Mouse (Mus musculus): ENCODE results near the gene Ercc1. TPM values are rescaled to one million over a fixed set of nuclear protein-coding genes. Genes with fewer than 3 reads are reported as not detected.
A peak's percentile ranks its signal among the peaks of the same experiment; 100 is the strongest.

Gene Ercc1
- polyA plus RNA-seq, 1 experiment from 2014 or later, result 14.0 TPM

GRCm38 (mm10) chr7:19341250-19341649 is 3.3 kb upstream of the Ercc1 start:
- no peak overlapping the region for H3K9ac ChIP-seq
- peaks cover 50% of the 10 kb centered on the region for H3K4me1 ChIP-seq (replicated peaks)
- no peak for ATAC-seq (ENCODE audit: insufficient read depth)
- H3K27ac ChIP-seq (replicated peaks), result no peak overlapping the region
- H3K27me3 ChIP-seq, result peaks cover 72% of the 10 kb centered on the region
- H3K4me2 ChIP-seq, result no peak overlapping the region
- no peaks in the 10 kb centered on the region for H3K9me3 ChIP-seq (replicated peaks)
- 21% methylated on average over 10 of the region's 10 CpGs for WGBS (ENCODE audit: insufficient replicate concordance)
- H3K4me3 ChIP-seq (replicated peaks), result no peak overlapping the region
- H3K36me3 ChIP-seq (replicated peaks), result no peaks in the 10 kb centered on the region

DNA sequence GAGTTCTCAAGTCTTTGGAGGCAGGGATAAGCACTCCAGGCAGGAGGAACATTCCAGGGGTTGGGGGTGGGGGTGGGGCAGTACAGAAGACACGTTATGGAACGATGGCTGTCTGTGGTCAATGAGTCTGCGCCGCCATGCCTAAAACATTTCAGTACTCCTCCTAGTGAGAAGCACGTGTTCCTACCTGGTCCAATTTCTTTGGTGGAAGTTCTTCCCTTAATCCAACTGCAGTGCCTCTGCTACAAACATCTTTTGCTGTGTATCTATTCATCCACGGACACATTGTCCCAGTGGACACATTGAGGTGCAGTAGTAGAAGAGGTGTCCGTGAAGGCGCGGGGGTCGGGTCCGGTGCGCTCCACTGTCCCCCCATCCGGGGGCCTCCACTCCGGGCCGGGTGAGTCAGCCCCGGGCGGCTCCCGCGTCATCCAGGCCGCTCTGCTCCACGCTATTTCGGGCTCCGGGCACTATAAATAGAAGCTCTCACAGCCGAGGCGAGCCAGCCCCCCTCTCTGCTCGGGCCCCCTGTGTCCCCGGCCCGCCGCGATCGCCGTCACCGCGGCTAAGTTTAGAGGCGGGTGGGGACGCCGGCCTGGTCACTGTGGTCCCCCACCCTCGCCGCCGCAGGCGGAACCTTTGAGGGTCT is 2.7 kb upstream of the Ercc1 start:
- 1% methylated on average over 41 of the region's 41 CpGs for whole genome bisulfite sequencing (ENCODE audit: insufficient replicate concordance)
- H3K4me2 ChIP-seq, result peak overlapping the region; percentile 36
- no peak overlapping the region for H3K27ac ChIP-seq (replicated peaks)
- H3K4me1 ChIP-seq (replicated peaks), result peaks cover 50% of the 10 kb centered on the region
- H3K9me3 ChIP-seq (replicated peaks), result no peaks in the 10 kb centered on the region
- H3K36me3 ChIP-seq (replicated peaks), result no peaks in the 10 kb centered on the region
- no peak for ATAC-seq (ENCODE audit: insufficient read depth)
- no peak overlapping the region for H3K9ac ChIP-seq
- peaks cover 71% of the 10 kb centered on the region for H3K27me3 ChIP-seq
- H3K4me3 ChIP-seq (replicated peaks), result peak overlapping the region; percentile 34

DNA sequence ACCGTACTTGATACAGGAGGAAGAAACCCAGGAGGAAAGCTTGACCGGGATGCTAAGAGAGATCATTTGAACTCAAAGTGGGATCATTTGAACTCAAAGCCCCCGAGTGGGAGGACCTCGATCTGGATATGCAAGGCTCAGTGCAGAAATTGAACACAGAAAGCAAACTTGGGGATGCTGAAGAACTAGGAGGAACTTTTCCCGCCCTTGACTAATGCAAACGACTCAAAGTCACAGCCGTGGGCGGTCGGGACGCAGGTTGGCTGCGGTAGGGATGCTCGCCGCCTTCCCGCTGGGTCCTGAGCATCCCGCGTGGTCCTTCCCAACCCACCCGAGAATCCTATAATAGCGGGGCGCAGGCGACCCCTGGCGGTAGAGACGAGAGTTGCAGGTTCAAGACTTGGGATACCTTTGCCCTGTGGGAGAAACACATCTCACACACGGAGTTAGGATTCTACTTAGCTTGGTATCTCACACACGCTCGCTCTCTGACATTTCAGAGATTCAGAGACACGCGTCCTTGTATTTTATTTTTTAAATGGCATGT is 2.0 kb upstream of the Ercc1 start:
- H3K36me3 ChIP-seq (replicated peaks), result no peaks in the 10 kb centered on the region
- peaks cover 64% of the 10 kb centered on the region for H3K27me3 ChIP-seq
- under 1% methylated on average over 27 of the region's 27 CpGs for WGBS (ENCODE audit: insufficient replicate concordance)
- no peak overlapping the region for H3K27ac ChIP-seq (replicated peaks)
- H3K4me3 ChIP-seq (replicated peaks), result peak overlapping the region; percentile 34
- ATAC-seq (ENCODE audit: insufficient read depth), result no peak
- H3K4me2 ChIP-seq, result peak overlapping the region; percentile 36
- H3K4me1 ChIP-seq (replicated peaks), result peaks cover 50% of the 10 kb centered on the region
- H3K9me3 ChIP-seq (replicated peaks), result no peaks in the 10 kb centered on the region
- H3K9ac ChIP-seq, result no peak overlapping the region

DNA sequence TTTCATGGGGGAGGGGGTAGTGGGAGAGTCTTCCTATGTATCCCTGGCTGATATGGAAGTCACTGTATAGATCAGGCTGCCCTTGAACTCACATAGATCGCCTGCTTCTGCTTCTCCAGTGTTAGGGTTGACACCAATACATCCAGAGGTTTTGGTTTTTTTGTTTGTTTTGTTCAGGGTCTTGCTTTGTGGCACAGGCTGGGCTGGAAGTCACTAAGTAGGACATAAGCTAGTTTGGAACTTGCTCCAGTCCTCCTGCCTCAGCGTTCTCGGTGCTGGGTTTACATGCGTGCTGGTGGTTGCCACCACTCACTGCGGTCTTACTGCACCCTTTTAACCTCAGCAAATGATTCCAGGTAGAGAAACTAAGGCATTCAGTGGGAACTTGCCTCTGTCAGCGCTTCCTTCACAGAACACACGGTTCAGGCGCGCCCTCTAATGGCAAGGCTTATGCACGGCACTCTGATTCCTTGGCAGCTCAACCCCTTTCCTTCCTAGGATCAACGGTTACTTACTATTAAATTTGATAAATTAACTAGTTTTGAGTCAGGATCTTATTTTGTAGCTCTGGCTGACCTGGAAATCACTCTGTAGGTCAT is 1.3 kb upstream of the Ercc1 start:
- H3K4me2 ChIP-seq, result peak overlapping the region; percentile 27; the same call in 1 of the 2 replicates
- no peaks in the 10 kb centered on the region for H3K36me3 ChIP-seq (replicated peaks)
- ATAC-seq (ENCODE audit: insufficient read depth), result no peak
- no peak overlapping the region for H3K4me3 ChIP-seq (replicated peaks)
- peaks cover 57% of the 10 kb centered on the region for H3K27me3 ChIP-seq
- H3K4me1 ChIP-seq (replicated peaks), result peaks cover 46% of the 10 kb centered on the region
- no peak overlapping the region for H3K9ac ChIP-seq
- H3K27ac ChIP-seq (replicated peaks), result no peak overlapping the region
- H3K9me3 ChIP-seq (replicated peaks), result no peaks in the 10 kb centered on the region
- under 1% methylated on average over 11 of the region's 11 CpGs for WGBS (ENCODE audit: insufficient replicate concordance)

GRCm38 (mm10) chr7:19344938-19345471 is 427 bp downstream of the Ercc1 start:
- Histone ChIP-seq H3K27ac (replicated peaks) (peak overlapping the region; percentile 69; the same call in 1 of the 2 replicates), H3K36me3 (replicated peaks) (0 out of 2 replicates have a peak, but pooled peaks cover under 1% of the 10 kb centered on the region), H3K9ac (peak overlapping the region; percentile 41), H3K4me2 (peak overlapping the region; percentile 88), H3K9me3 (replicated peaks) (no peaks in the 10 kb centered on the region), H3K4me3 (replicated peaks) (peak overlapping the region; percentile 69), H3K4me1 (replicated peaks) (peaks cover 41% of the 10 kb centered on the region), H3K27me3 (peaks cover 45% of the 10 kb centered on the region)
- WGBS (ENCODE audit: insufficient replicate concordance), result under 1% methylated on average over 31 of the region's 31 CpGs
- ATAC-seq (ENCODE audit: insufficient read depth), result peak; percentile 94

GRCm38 (mm10) chr7:19349188-19349915 is 4.8 kb downstream of the Ercc1 start:
- Histone ChIP-seq H3K27me3 (peaks cover 3% of the 10 kb centered on the region; the same call in 1 of the 2 replicates), H3K4me2 (no peak overlapping the region), H3K4me1 (replicated peaks) (peaks cover 17% of the 10 kb centered on the region), H3K9me3 (replicated peaks) (no peaks in the 10 kb centered on the region), H3K4me3 (replicated peaks) (no peak overlapping the region), H3K9ac (no peak overlapping the region), H3K27ac (replicated peaks) (no peak overlapping the region), H3K36me3 (replicated peaks) (0 out of 2 replicates have a peak, but pooled peaks cover 6% of the 10 kb centered on the region)
- 71% methylated on average over 13 of the region's 13 CpGs for WGBS (ENCODE audit: insufficient replicate concordance)
- ATAC-seq (ENCODE audit: insufficient read depth), result no peak

GRCm38 (mm10) chr7:19350221-19350620 is 5.6 kb downstream of the Ercc1 start:
- no peak overlapping the region for H3K4me2 ChIP-seq
- 78% methylated on average over 8 of the region's 8 CpGs for WGBS (ENCODE audit: insufficient replicate concordance)
- H3K36me3 ChIP-seq (replicated peaks), result 0 out of 2 replicates have a peak, but pooled peaks cover 13% of the 10 kb centered on the region

DNA sequence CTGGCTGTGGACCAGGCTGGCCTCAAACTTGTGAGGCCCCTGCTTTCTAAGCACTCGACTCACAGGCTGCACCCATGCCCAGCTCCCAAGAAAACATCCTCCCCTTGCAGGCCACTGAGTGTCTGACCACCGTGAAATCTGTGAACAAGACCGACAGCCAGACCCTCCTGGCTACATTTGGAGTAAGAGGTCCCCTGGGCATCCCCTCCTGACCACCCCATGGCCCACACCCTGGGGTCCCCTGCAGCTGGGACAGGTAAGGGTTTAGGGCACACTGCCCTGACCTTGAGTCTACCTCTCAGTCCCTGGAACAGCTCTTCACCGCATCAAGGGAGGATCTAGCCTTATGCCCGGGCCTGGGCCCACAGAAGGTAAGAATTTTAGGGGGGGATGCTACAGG is 10.4 kb downstream of the Ercc1 start:
- peaks cover 31% of the 10 kb centered on the region for H3K4me1 ChIP-seq (replicated peaks)
- no peak overlapping the region for H3K27ac ChIP-seq (replicated peaks)
- peaks cover 33% of the 10 kb centered on the region for H3K36me3 ChIP-seq (replicated peaks)
- no peak overlapping the region for H3K9ac ChIP-seq
- 81% methylated on average over 5 of the region's 5 CpGs for WGBS (ENCODE audit: insufficient replicate concordance)
- H3K9me3 ChIP-seq (replicated peaks), result no peaks in the 10 kb centered on the region
- ATAC-seq (ENCODE audit: insufficient read depth), result no peak
- no peaks in the 10 kb centered on the region for H3K27me3 ChIP-seq
- H3K4me3 ChIP-seq (replicated peaks), result no peak overlapping the region
- no peak overlapping the region for H3K4me2 ChIP-seq

More at GRCm38 (mm10) chr7:19350221-19350620, 5.6 kb downstream of the Ercc1 start:
- peaks cover 9% of the 10 kb centered on the region for H3K4me1 ChIP-seq (replicated peaks)
- H3K4me3 ChIP-seq (replicated peaks), result no peak overlapping the region
- ATAC-seq (ENCODE audit: insufficient read depth), result no peak
- H3K9ac ChIP-seq, result no peak overlapping the region
- H3K27me3 ChIP-seq, result no peaks in the 10 kb centered on the region
- H3K9me3 ChIP-seq (replicated peaks), result no peaks in the 10 kb centered on the region
- H3K27ac ChIP-seq (replicated peaks), result no peak overlapping the region

- 72% methylated on average over 10 of the region's 10 CpGs for WGBS (ENCODE audit: insufficient replicate concordance)
- no peak for ATAC-seq (ENCODE audit: insufficient read depth)
- Histone ChIP-seq H3K9ac (no peak overlapping the region), H3K4me3 (replicated peaks) (no peak overlapping the region), H3K9me3 (replicated peaks) (no peaks in the 10 kb centered on the region), H3K4me1 (replicated peaks) (peaks cover 44% of the 10 kb centered on the region), H3K4me2 (no peak overlapping the region), H3K36me3 (replicated peaks) (peaks cover 30% of the 10 kb centered on the region), H3K27ac (replicated peaks) (no peak overlapping the region), H3K27me3 (no peaks in the 10 kb centered on the region)
These were observed 11.7 kb downstream of the Ercc1 start for GRCm38 (mm10) chr7:19356311-19356710.

GRCm38 (mm10) chr7:19357381-19358375 is 13.1 kb downstream of the Ercc1 start:
- H3K4me1 ChIP-seq (replicated peaks), result peaks cover 58% of the 10 kb centered on the region
- H3K9ac ChIP-seq, result no peak overlapping the region
- H3K27ac ChIP-seq (replicated peaks), result peak overlapping the region; percentile 24; the same call in 1 of the 2 replicates
- H3K36me3 ChIP-seq (replicated peaks), result peaks cover 30% of the 10 kb centered on the region
- no peaks in the 10 kb centered on the region for H3K9me3 ChIP-seq (replicated peaks)
- peak overlapping the region; percentile 99 for H3K4me2 ChIP-seq
- peak overlapping the region; percentile 71; the same call in 1 of the 2 replicates for H3K4me3 ChIP-seq (replicated peaks)
- ATAC-seq (ENCODE audit: insufficient read depth), result no peak
- no peaks in the 10 kb centered on the region for H3K27me3 ChIP-seq
- WGBS (ENCODE audit: insufficient replicate concordance), result 83% methylated on average over 25 of the region's 25 CpGs
